Mouse (Mus musculus): ENCODE results near the gene Igsf11.
A peak's percentile ranks its signal among the peaks of the same experiment; 100 is the strongest.

Igsf11 gene

GRCm38 (mm10) chr16:38931519-38931918, 39.0 kb downstream of the Igsf11 start:
- DNase-seq (ENCODE audit: low read depth, low spot score): peak; percentile 73

- no peak for DNase-seq (ENCODE audit: low read depth, low spot score)
Observed at GRCm38 (mm10) chr16:38940805-38941204, 48.3 kb downstream of the Igsf11 start.

GRCm38 (mm10) chr16:38941275-38941674, 48.8 kb downstream of the Igsf11 start:
- DNase-seq (ENCODE audit: low read depth, low spot score): peak; percentile 93

GRCm38 (mm10) chr16:38943706-38944550, 51.5 kb downstream of the Igsf11 start:
- DNase-seq (ENCODE audit: low read depth, low spot score): no peak

- DNase-seq (ENCODE audit: low read depth, low spot score): no peak
Observed at GRCm38 (mm10) chr16:38945111-38945510, 52.6 kb downstream of the Igsf11 start.

- DNase-seq (ENCODE audit: low read depth, low spot score): peak; percentile 86
Observed at GRCm38 (mm10) chr16:38945581-38945981, 53.1 kb downstream of the Igsf11 start.

- peak; percentile 88 for DNase-seq (ENCODE audit: low read depth, low spot score)
Observed at GRCm38 (mm10) chr16:38946453-38946852, 54.0 kb downstream of the Igsf11 start.

GRCm38 (mm10) chr16:38947141-38947879, 54.8 kb downstream of the Igsf11 start:
- DNase-seq (ENCODE audit: low read depth, low spot score): no peak

- peak; percentile 69 for DNase-seq (ENCODE audit: low read depth, low spot score)
Observed at GRCm38 (mm10) chr16:38948441-38948840, 56.0 kb downstream of the Igsf11 start.

- no peak for DNase-seq (ENCODE audit: low read depth, low spot score)
Observed at GRCm38 (mm10) chr16:38952881-38953280, 60.4 kb downstream of the Igsf11 start.

GRCm38 (mm10) chr16:38953821-38954220, 61.4 kb downstream of the Igsf11 start:
- no peak for DNase-seq (ENCODE audit: low read depth, low spot score)

GRCm38 (mm10) chr16:38954501-38955288, 62.2 kb downstream of the Igsf11 start:
- no peak for DNase-seq (ENCODE audit: low read depth, low spot score)

- peak; percentile 82 for DNase-seq (ENCODE audit: low read depth, low spot score)
Observed at GRCm38 (mm10) chr16:38955296-38955695, 62.8 kb downstream of the Igsf11 start.

GRCm38 (mm10) chr16:38958801-38959200, 66.3 kb downstream of the Igsf11 start:
- peak; percentile 84 for DNase-seq (ENCODE audit: low read depth, low spot score)

- peak; percentile 65 for DNase-seq (ENCODE audit: low read depth, low spot score)
Observed at GRCm38 (mm10) chr16:38960550-38960949, 68.1 kb downstream of the Igsf11 start.

- DNase-seq (ENCODE audit: low read depth, low spot score): peak; percentile 60
Observed at GRCm38 (mm10) chr16:38961865-38962264, 69.4 kb downstream of the Igsf11 start.

- DNase-seq (ENCODE audit: low read depth, low spot score): peak; percentile 75
Observed at GRCm38 (mm10) chr16:38962695-38963094, 70.2 kb downstream of the Igsf11 start.

GRCm38 (mm10) chr16:38967026-38967425, 74.6 kb downstream of the Igsf11 start:
- DNase-seq (ENCODE audit: low read depth, low spot score): no peak

- no peak for DNase-seq (ENCODE audit: low read depth, low spot score)
Observed at GRCm38 (mm10) chr16:38976151-38976550, 83.7 kb downstream of the Igsf11 start.

- DNase-seq (ENCODE audit: low read depth, low spot score): no peak
Observed at GRCm38 (mm10) chr16:38978546-38978945, 86.1 kb downstream of the Igsf11 start.

GRCm38 (mm10) chr16:38980546-38980945, 88.1 kb downstream of the Igsf11 start:
- no peak for DNase-seq (ENCODE audit: low read depth, low spot score)

GRCm38 (mm10) chr16:38982051-38982450, 89.6 kb downstream of the Igsf11 start:
- DNase-seq (ENCODE audit: low read depth, low spot score): no peak
